Mouse (Mus musculus) kidney, embryonic 14.5 days (tissue): ENCODE results near the gene Mdga1. TPM values are rescaled to one million over a fixed set of nuclear protein-coding genes. Genes with fewer than 3 reads are reported as not detected.

Source experiments
- ATAC-seq: fragments of 200-750 bp; cut with Nextera tagmentation; 2 replicates; pipeline ENCODE4 v1.8.0; 2017; ENCODE audit warnings: moderate number of reproducible peaks, mild to moderate bottlenecking, moderate TSS enrichment, moderate library complexity; ENCODE audit not compliant: low FRiP score, low TSS enrichment
- H3K27ac ChIP-seq: fragments of 300-500 bp; sonication (generic); 2 replicates; pipeline ENCODE4 v1.5.1; 2014; ENCODE audit warnings: low read depth, mild to moderate bottlenecking, low read length, moderate library complexity, mixed read lengths
- H3K27me3 ChIP-seq: fragments of 300-500 bp; sonication (generic); 2 replicates; pipeline ENCODE4 v1.6.1; 2014; ENCODE audit warnings: mild to moderate bottlenecking, low read length; ENCODE audit not compliant: control insufficient read depth, insufficient read depth
- H3K36me3 ChIP-seq: fragments of 300-500 bp; sonication (generic); 2 replicates; pipeline ENCODE4 v1.6.1; 2014; ENCODE audit warnings: low read length, mixed read lengths; ENCODE audit not compliant: control insufficient read depth, insufficient read depth
- H3K4me1 ChIP-seq: fragments of 300-500 bp; sonication (generic); 2 replicates; pipeline ENCODE4 v1.6.1; 2014; ENCODE audit warnings: low read length, mixed read lengths; ENCODE audit not compliant: control insufficient read depth, insufficient read depth
- H3K4me2 ChIP-seq: fragments of 300-500 bp; sonication (generic); replicated peaks from 2 replicates; pipeline ENCODE4 v1.6.1; 2014; ENCODE audit warnings: low read depth, mild to moderate bottlenecking, low read length
- H3K4me3 ChIP-seq: fragments of 300-500 bp; sonication (generic); 2 replicates; pipeline ENCODE4 v1.5.1; 2014; ENCODE audit warnings: mild to moderate bottlenecking, low read length
- H3K9ac ChIP-seq: fragments of 300-500 bp; sonication (generic); 2 replicates; pipeline ENCODE4 v1.6.1; 2014; ENCODE audit warnings: low read depth, mild to moderate bottlenecking, low read length, moderate library complexity
- H3K9me3 ChIP-seq: fragments of 300-500 bp; sonication (generic); 2 replicates; pipeline ENCODE4 v1.6.1; 2016; ENCODE audit warnings: low read length; ENCODE audit not compliant: control insufficient read depth
- WGBS: fragments of 180-500 bp; shearing (Covaris S2); extraction: QIAGEN DNeasy Blood & Tissue Kit; methylation state at CpG from one replicate; pipeline ENCODE4 v1.1.7; 2014; 5-methylcytosine and 5-hydroxymethylcytosine counted together
- polyA plus RNA-seq: library from polyadenylated mRNA; unstranded; fragments of >200 nt; fragmentation: Nextera tagmentation; extraction: Ambion mirVana; gene quantifications from 2 replicates; pipeline ENCODE4 v1.2.1, GENCODE M21; 2014

Mdga1 gene
- polyA plus RNA-seq: 1.0 and 1.6 TPM in 2 replicates

DNA sequence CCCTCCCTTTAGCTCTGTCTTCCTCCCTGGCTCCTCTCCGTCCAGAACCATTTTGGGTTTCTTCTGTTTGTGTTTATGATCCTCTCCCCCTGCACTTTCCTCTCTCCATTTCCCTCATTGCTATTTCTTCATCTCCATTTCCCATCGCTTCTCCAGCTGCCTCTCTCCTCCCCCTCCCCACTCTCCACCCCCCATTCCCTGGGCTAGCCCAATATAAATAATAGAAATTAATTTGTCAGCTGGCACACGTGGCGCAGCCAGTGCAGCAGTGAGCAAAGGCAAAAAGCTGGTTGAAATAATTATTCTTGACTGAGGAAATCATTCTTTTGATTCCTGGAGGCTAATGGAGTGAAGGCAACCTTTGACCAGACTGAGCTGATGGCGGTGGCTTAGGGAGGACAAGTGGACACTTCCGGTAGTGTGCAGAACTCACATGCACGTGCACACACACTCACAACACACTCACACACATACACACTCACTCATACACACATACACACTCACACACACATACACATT, at the start of gene Mdga1:
Mdga1 (minus strand) TSS at position 51 of the 519 bp plus-strand sequence.
- no peaks in the 10 kb centered on the region for H3K36me3 ChIP-seq
- WGBS: 58% methylated on average over 7 of the region's 7 CpGs
- H3K4me3 ChIP-seq: no peak within 1 kb of the TSS
- no peak within 1 kb of the TSS for H3K27ac ChIP-seq
- ATAC-seq: no peak
- no peaks in the 10 kb centered on the region for H3K9me3 ChIP-seq
- H3K9ac ChIP-seq: no peak within 1 kb of the TSS
- H3K27me3 ChIP-seq: peaks cover 7% of the 10 kb centered on the region
- no peak within 1 kb of the TSS for H3K4me2 ChIP-seq
- H3K4me1 ChIP-seq: no peaks in the 10 kb centered on the region

GRCm38 (mm10) chr17:30018927-30019610, 49.2 kb upstream of the Mdga1 start:
- ATAC-seq: no peak
- Histone ChIP-seq H3K4me2 (no peak overlapping the region), H3K9me3 (no peaks in the 10 kb centered on the region), H3K27ac (peak overlapping the region; percentile 24; the same call in 1 of the 2 replicates), H3K27me3 (no peaks in the 10 kb centered on the region), H3K4me1 (peaks cover 13% of the 10 kb centered on the region; the same call in 1 of the 2 replicates), H3K36me3 (0 out of 2 replicates have a peak, but pooled peaks cover 2% of the 10 kb centered on the region), H3K4me3 (no peak overlapping the region), H3K9ac (no peak overlapping the region)
- 62% methylated on average over 12 of the region's 12 CpGs for WGBS

- no peak overlapping the region for H3K4me3 ChIP-seq
- H3K9ac ChIP-seq: no peak overlapping the region
- ATAC-seq: no peak
- 94% methylated on average over 4 of the region's 4 CpGs for WGBS
- no peak overlapping the region for H3K27ac ChIP-seq
- peaks cover 11% of the 10 kb centered on the region; the same call in 1 of the 2 replicates for H3K4me1 ChIP-seq
- H3K27me3 ChIP-seq: no peaks in the 10 kb centered on the region
- no peaks in the 10 kb centered on the region for H3K9me3 ChIP-seq
- H3K36me3 ChIP-seq: 0 out of 2 replicates have a peak, but pooled peaks cover 2% of the 10 kb centered on the region
- no peak overlapping the region for H3K4me2 ChIP-seq
These were observed 44.8 kb upstream of the Mdga1 start for GRCm38 (mm10) chr17:30014660-30015059.

- ATAC-seq: no peak
- no peak overlapping the region for H3K27ac ChIP-seq
- no peak overlapping the region for H3K9ac ChIP-seq
- H3K4me2 ChIP-seq: no peak overlapping the region
- H3K36me3 ChIP-seq: no peaks in the 10 kb centered on the region
- peaks cover 28% of the 10 kb centered on the region for H3K4me1 ChIP-seq
- H3K9me3 ChIP-seq: no peaks in the 10 kb centered on the region
- H3K4me3 ChIP-seq: no peak overlapping the region
- H3K27me3 ChIP-seq: no peaks in the 10 kb centered on the region
These were observed 38.5 kb upstream of the Mdga1 start for GRCm38 (mm10) chr17:30008392-30008791.

GRCm38 (mm10) chr17:30007883-30008282, 38.0 kb upstream of the Mdga1 start:
- Histone ChIP-seq H3K36me3 (no peaks in the 10 kb centered on the region), H3K4me1 (peaks cover 30% of the 10 kb centered on the region), H3K9me3 (no peaks in the 10 kb centered on the region), H3K9ac (no peak overlapping the region), H3K27ac (no peak overlapping the region), H3K4me2 (no peak overlapping the region), H3K27me3 (no peaks in the 10 kb centered on the region), H3K4me3 (no peak overlapping the region)
- no peak for ATAC-seq
- 56% methylated on average over 6 of the region's 6 CpGs for WGBS

- Histone ChIP-seq H3K9me3 (no peaks in the 10 kb centered on the region), H3K27me3 (no peaks in the 10 kb centered on the region), H3K27ac (no peak overlapping the region), H3K4me2 (no peak overlapping the region; the same call in 1 of the 2 replicates), H3K9ac (no peak overlapping the region), H3K4me1 (peaks cover 30% of the 10 kb centered on the region), H3K4me3 (no peak overlapping the region), H3K36me3 (no peaks in the 10 kb centered on the region)
- 81% methylated on average over 2 of the region's 2 CpGs for WGBS
- ATAC-seq: no peak
These were observed 37.0 kb upstream of the Mdga1 start for GRCm38 (mm10) chr17:30006877-30007276.

DNA sequence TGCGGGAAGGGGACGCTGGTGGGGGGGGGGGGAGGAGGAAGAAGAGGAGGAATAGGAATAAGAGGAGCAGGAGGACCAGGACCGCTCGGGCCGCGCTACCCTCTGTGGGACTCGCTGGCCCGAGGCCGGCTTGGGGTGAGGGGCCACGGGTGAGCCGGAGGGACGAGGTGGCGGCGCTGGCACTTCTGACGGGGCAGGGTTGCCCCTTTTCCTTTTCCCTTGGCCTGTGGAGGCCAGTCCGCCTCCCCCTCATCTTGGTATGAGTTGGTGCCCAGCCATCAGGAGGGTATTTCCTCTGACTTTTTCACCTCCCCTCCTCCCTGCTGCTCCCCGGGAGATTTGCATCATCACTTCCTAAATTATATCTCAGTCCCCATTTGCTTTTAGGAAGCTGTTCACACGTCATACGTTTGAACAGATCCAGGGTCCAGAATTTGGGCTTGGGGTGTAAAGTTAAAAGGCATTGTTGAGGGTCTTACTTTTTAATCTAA, 35.6 kb upstream of the Mdga1 start:
- Histone ChIP-seq H3K36me3 (no peaks in the 10 kb centered on the region), H3K27me3 (no peaks in the 10 kb centered on the region), H3K27ac (peak overlapping the region; percentile 100), H3K9ac (peak overlapping the region; percentile 91), H3K4me2 (peak overlapping the region; percentile 72), H3K4me1 (peaks cover 30% of the 10 kb centered on the region), H3K9me3 (no peaks in the 10 kb centered on the region), H3K4me3 (peak overlapping the region; percentile 80)
- 0% methylated on average over 18 of the region's 19 CpGs for WGBS
- ATAC-seq: peak; percentile 24; the same call in 1 of the 2 replicates

DNA sequence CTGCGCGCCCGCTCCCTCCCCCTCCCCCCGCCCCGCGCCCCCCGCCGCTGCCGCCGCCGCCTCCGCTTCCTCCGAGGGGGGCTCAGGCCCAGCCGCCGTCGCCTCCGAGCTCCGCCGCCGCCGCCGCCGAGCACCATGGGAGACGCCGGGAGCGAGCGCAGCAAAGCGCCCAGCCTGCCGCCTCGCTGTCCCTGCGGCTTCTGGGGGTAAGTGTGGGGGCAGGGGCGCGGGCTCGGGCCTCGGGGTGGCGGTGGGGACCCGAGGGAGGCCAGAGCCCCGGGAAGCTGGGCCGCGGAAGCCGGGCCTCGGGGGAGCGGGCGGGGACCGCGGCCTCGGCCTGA, 35.2 kb upstream of the Mdga1 start:
- H3K4me1 ChIP-seq: peaks cover 29% of the 10 kb centered on the region
- no peaks in the 10 kb centered on the region for H3K27me3 ChIP-seq
- H3K4me3 ChIP-seq: peak overlapping the region; percentile 80
- peak overlapping the region; percentile 100 for H3K27ac ChIP-seq
- peak overlapping the region; percentile 72 for H3K4me2 ChIP-seq
- no peaks in the 10 kb centered on the region for H3K36me3 ChIP-seq
- ATAC-seq: peak; percentile 26
- no peaks in the 10 kb centered on the region for H3K9me3 ChIP-seq
- peak overlapping the region; percentile 91 for H3K9ac ChIP-seq
- 2% methylated on average over 26 of the region's 47 CpGs for WGBS
